Mouse (Mus musculus): ENCODE measurements at regions not wholly inside any gene's neighbourhood (a gene's known extent, or its start where the extent isn't known, plus 50 kb on each side); places are given as distances from the start of the nearest gene placed in this dataset.

DNA sequence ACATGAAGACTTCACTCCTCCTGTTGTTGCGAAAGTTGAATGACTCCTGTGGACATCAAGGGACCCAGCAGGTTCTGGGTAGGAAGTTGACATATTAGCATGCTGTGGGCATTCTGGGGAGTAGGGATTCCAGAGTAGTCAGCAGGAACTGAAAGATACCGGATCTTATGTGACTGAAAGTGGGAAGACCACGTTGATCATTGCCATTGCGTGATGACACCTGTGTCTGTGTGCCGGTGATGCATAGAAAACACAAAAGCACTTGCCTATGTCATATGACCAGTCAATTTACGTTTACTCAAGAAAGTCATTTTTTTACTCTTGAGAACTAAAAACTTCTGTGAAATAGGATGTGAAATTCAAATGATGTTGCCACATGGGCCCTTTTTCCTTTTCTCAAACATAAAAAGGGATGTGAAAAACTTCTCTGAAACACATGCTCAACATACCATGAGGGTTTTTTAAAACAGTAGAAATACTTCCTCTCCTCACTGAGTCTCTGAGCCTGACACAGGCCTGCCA lies 176.8 kb upstream of the Ahr start:
- Histone ChIP-seq H3K9me3 (ENCODE audit: low read length) (no peaks in the 10 kb centered on the region), H3K9ac (replicated peaks; ENCODE audit: low read length, poor library complexity, severe bottlenecking) (no peak overlapping the region), H3K4me1 (ENCODE audit: insufficient read depth, low read length) (no peaks in the 10 kb centered on the region), H3K4me3 (ENCODE audit: low read depth, low read length) (no peak overlapping the region), H3K4me2 (ENCODE audit: low read depth, low read length, poor library complexity, severe bottlenecking) (no peak overlapping the region), H3K36me3 (ENCODE audit: insufficient read depth, low read length) (no peaks in the 10 kb centered on the region), H3K27ac (ENCODE audit: low read depth, low read length) (no peak overlapping the region), H3K27me3 (ENCODE audit: insufficient read depth, low read length) (no peaks in the 10 kb centered on the region)
- DNase-seq (ENCODE audit: low spot score): no peak
- ATAC-seq (ENCODE audit: low FRiP score): no peak
- TF ChIP-seq CTCF (IDR thresholded peaks at IDR 0.05): no peak
- 91% methylated on average over 6 of the region's 6 CpGs for WGBS

DNA sequence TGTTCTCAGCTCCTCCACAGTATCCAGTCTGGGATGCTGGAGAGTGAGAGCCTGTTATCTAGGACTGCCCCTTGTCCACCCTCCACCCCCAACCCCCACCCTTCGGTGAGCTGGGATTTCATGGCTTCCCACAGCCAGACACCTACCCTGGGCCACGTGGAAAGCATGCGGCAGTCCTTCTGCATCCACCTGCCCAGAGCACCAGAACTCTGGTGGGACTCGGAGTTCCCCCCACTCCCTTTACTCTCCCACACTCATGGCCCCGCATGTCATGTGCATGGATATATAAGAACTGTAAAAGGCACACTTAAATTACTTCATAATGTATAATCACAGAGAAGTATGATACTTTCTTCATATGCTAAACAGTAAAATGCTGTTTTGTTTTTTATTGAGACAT lies 175.5 kb upstream of the Ahr start:
- Histone ChIP-seq H3K27ac (ENCODE audit: low read depth, low read length) (no peak overlapping the region), H3K4me2 (ENCODE audit: low read depth, low read length, poor library complexity, severe bottlenecking) (no peak overlapping the region), H3K4me3 (ENCODE audit: low read depth, low read length) (no peak overlapping the region), H3K9ac (replicated peaks; ENCODE audit: low read length, poor library complexity, severe bottlenecking) (no peak overlapping the region), H3K27me3 (ENCODE audit: insufficient read depth, low read length) (no peaks in the 10 kb centered on the region), H3K36me3 (ENCODE audit: insufficient read depth, low read length) (no peaks in the 10 kb centered on the region), H3K4me1 (ENCODE audit: insufficient read depth, low read length) (no peaks in the 10 kb centered on the region), H3K9me3 (ENCODE audit: low read length) (no peaks in the 10 kb centered on the region)
- WGBS: 70% methylated on average over 5 of the region's 5 CpGs
- TF ChIP-seq CTCF (IDR thresholded peaks at IDR 0.05): no peak
- DNase-seq (ENCODE audit: low spot score) (no peak), ATAC-seq (ENCODE audit: low FRiP score) (no peak)

GRCm38 (mm10) chr12:35703479-35703878 lies 168.6 kb upstream of the Ahr start:
- no peak overlapping the region for H3K4me3 ChIP-seq (ENCODE audit: low read depth, low read length)
- no peak for ATAC-seq (ENCODE audit: low FRiP score)
- no peak overlapping the region for H3K4me2 ChIP-seq (ENCODE audit: low read depth, low read length, poor library complexity, severe bottlenecking)
- no peaks in the 10 kb centered on the region for H3K9me3 ChIP-seq (ENCODE audit: low read length)
- 90% methylated on average over 2 of the region's 2 CpGs for WGBS
- H3K9ac ChIP-seq (replicated peaks; ENCODE audit: low read length, poor library complexity, severe bottlenecking): no peak overlapping the region
- H3K27ac ChIP-seq (ENCODE audit: low read depth, low read length): no peak overlapping the region
- DNase-seq (ENCODE audit: low spot score): no peak
- no peaks in the 10 kb centered on the region for H3K27me3 ChIP-seq (ENCODE audit: insufficient read depth, low read length)
- no peaks in the 10 kb centered on the region for H3K36me3 ChIP-seq (ENCODE audit: insufficient read depth, low read length)
- TF ChIP-seq CTCF (IDR thresholded peaks at IDR 0.05): no peak
- no peaks in the 10 kb centered on the region for H3K4me1 ChIP-seq (ENCODE audit: insufficient read depth, low read length)

- H3K4me1 ChIP-seq (ENCODE audit: insufficient read depth, low read length): no peaks in the 10 kb centered on the region
- no peak overlapping the region for H3K9ac ChIP-seq (replicated peaks; ENCODE audit: low read length, poor library complexity, severe bottlenecking)
- no peak for TF ChIP-seq CTCF (IDR thresholded peaks at IDR 0.05)
- no peak overlapping the region for H3K4me3 ChIP-seq (ENCODE audit: low read depth, low read length)
- WGBS: 79% methylated on average over 7 of the region's 7 CpGs
- H3K36me3 ChIP-seq (ENCODE audit: insufficient read depth, low read length): no peaks in the 10 kb centered on the region
- no peak overlapping the region for H3K4me2 ChIP-seq (ENCODE audit: low read depth, low read length, poor library complexity, severe bottlenecking)
- no peaks in the 10 kb centered on the region for H3K9me3 ChIP-seq (ENCODE audit: low read length)
- ATAC-seq (ENCODE audit: low FRiP score) (no peak), DNase-seq (ENCODE audit: low spot score) (no peak)
- H3K27ac ChIP-seq (ENCODE audit: low read depth, low read length): no peak overlapping the region
- no peaks in the 10 kb centered on the region for H3K27me3 ChIP-seq (ENCODE audit: insufficient read depth, low read length)
Observed at GRCm38 (mm10) chr12:35702674-35703073, 167.8 kb upstream of the Ahr start.

GRCm38 (mm10) chr12:35694253-35694652 lies 159.4 kb upstream of the Ahr start:
- H3K4me2 ChIP-seq (ENCODE audit: low read depth, low read length, poor library complexity, severe bottlenecking): no peak overlapping the region
- no peak overlapping the region for H3K9ac ChIP-seq (replicated peaks; ENCODE audit: low read length, poor library complexity, severe bottlenecking)
- no peaks in the 10 kb centered on the region for H3K27me3 ChIP-seq (ENCODE audit: insufficient read depth, low read length)
- H3K36me3 ChIP-seq (ENCODE audit: insufficient read depth, low read length): no peaks in the 10 kb centered on the region
- ATAC-seq (ENCODE audit: low FRiP score) (no peak), DNase-seq (ENCODE audit: low spot score) (no peak)
- H3K9me3 ChIP-seq (ENCODE audit: low read length): no peaks in the 10 kb centered on the region
- H3K27ac ChIP-seq (ENCODE audit: low read depth, low read length): no peak overlapping the region
- no peaks in the 10 kb centered on the region for H3K4me1 ChIP-seq (ENCODE audit: insufficient read depth, low read length)
- WGBS: 82% methylated on average over 3 of the region's 3 CpGs
- no peak for TF ChIP-seq CTCF (IDR thresholded peaks at IDR 0.05)
- no peak overlapping the region for H3K4me3 ChIP-seq (ENCODE audit: low read depth, low read length)

DNA sequence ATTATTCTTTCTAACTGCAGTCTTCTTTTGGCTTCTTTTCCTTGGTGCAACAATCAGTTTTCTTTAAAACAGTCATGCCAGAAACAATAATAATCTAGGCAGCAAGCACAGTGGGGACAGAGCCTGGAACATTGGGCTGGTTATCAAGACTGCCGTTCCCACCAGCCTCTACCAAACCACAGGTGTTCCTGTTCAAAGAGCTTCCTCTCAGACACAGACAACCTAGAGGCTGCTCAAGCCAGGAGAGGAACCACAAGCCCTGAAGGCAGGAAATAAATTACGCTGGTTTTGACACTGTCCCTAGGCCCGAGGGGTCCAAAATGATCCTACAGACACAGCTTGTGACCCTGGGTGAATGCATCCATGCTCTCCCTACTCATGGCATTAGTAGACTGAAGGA lies 156.1 kb upstream of the Ahr start:
- Histone ChIP-seq H3K27ac (ENCODE audit: low read depth, low read length) (no peak overlapping the region), H3K4me2 (ENCODE audit: low read depth, low read length, poor library complexity, severe bottlenecking) (no peak overlapping the region), H3K4me1 (ENCODE audit: insufficient read depth, low read length) (no peaks in the 10 kb centered on the region), H3K9me3 (ENCODE audit: low read length) (no peaks in the 10 kb centered on the region), H3K9ac (replicated peaks; ENCODE audit: low read length, poor library complexity, severe bottlenecking) (no peak overlapping the region), H3K4me3 (ENCODE audit: low read depth, low read length) (no peak overlapping the region), H3K36me3 (ENCODE audit: insufficient read depth, low read length) (no peaks in the 10 kb centered on the region), H3K27me3 (ENCODE audit: insufficient read depth, low read length) (no peaks in the 10 kb centered on the region)
- 86% methylated on average over 3 of the region's 3 CpGs for WGBS
- ATAC-seq (ENCODE audit: low FRiP score) (no peak), DNase-seq (ENCODE audit: low spot score) (no peak)
- no peak for TF ChIP-seq CTCF (IDR thresholded peaks at IDR 0.05)
